Mouse (Mus musculus): ENCODE results near the gene Adam26b. TPM values are rescaled to one million over a fixed set of nuclear protein-coding genes. Genes with fewer than 3 reads are reported as not detected.
"Not testable (repeated sequence)": the region's sequence is repeated elsewhere in the genome, so short reads cannot be mapped to it uniquely, and the experiment has no call there.

Gene Adam26b
- not detected in 2 replicates for total RNA-seq (2017)

DNA sequence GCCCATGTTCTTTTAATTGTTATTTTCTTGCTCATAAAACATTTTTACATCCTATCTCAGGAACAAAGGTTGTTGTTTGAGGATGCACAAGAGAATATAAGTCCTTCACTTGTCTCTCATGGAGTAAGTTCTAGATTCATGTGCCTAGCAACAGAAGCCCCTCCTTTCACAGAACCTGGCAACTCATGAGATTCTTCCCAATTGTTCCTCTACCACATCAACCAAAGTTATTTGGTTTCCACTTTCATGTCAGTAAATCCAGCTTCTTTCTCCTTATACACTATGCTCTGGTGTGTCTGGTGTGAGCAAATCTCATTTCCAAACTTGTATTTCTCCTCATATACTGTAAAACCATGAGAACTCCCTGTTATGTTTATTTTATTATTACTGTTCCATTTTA lies at the start of gene Adam26b:
Gene Adam26b, minus strand, starts transcription at position 101 of the 400 bp plus-strand sequence.
- not testable (repeated sequence) for ATAC-seq (ENCODE audit: extremely low read depth, insufficient number of reproducible peaks, low FRiP score, poor library complexity, severe bottlenecking)

DNA sequence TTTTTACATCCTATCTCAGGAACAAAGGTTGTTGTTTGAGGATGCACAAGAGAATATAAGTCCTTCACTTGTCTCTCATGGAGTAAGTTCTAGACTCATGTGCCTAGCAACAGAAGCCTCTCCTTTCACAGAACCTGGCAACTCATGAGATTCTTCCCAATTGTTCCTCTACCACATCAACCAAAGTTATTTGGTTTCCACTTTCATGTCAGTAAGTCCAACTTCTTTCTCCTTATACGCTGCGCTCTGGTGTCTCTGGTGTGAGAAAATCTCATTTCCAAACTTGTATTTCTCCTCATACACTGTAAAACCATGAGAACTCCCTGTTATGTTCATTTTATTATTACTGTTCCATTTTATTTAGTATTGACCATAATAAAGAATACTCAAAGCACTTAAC lies 48.7 kb upstream of the Adam26b start, which contains the start of gene Adam26a:
Gene Adam26a, minus strand, starts transcription at position 101 of the 400 bp plus-strand sequence.
- not testable (repeated sequence) for ATAC-seq (ENCODE audit: extremely low read depth, insufficient number of reproducible peaks, low FRiP score, poor library complexity, severe bottlenecking)

Other genes starting within 250 kb of the Adam26b start
- not detected in 2 replicates for gene Zfp42, start 221.1 kb downstream of the Adam26b start, total RNA-seq (2017)
- gene Adam26a, start 48.6 kb upstream of the Adam26b start, total RNA-seq (2017) = not detected in 2 replicates
- 0.35 TPM in 1 of 2 replicates, not detected in the other for gene Gm5346, start 99.2 kb upstream of the Adam26b start, total RNA-seq (2017)
- not detected in 2 replicates for gene Adam34, start 181.9 kb upstream of the Adam26b start, total RNA-seq (2017)

Data from neutrophil, adult 5-6 weeks (primary cell).